Mouse (Mus musculus): ENCODE results near the gene Klhl12. TPM values are rescaled to one million over a fixed set of nuclear protein-coding genes. Genes with fewer than 3 reads are reported as not detected.
"Not testable (repeated sequence)": the region's sequence is repeated elsewhere in the genome, so short reads cannot be mapped to it uniquely, and the experiment has no call there.

The Klhl12 gene
- total RNA-seq, 2 experiments from 2014 or later, result 43.5 to 44.4 TPM

DNA sequence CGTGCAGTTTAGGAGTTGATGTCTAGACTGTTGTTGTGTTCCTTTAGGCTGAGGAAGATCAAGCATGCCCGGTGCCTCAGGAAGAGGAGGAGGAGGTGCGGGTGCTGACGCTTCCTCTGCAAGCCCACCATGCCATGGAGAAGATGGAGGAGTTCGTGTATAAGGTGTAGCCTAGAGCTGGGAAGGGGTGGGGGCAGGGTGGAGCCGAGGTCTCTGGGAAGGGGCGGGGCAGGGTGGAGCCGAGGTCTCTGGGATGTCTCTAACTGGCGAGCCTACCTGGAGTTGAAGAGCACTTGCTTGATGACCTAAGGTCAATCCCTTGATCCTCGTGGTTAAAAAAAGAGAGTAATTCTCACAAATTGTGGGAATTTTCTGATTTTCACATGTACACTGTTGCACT, 31.4 kb upstream of the Klhl12 start:
- TF ChIP-seq CTCF (conservative IDR thresholded peaks at IDR 0.05), result no peak
- no peak for DNase-seq (ENCODE audit: low spot score in 2 of 2)

DNA sequence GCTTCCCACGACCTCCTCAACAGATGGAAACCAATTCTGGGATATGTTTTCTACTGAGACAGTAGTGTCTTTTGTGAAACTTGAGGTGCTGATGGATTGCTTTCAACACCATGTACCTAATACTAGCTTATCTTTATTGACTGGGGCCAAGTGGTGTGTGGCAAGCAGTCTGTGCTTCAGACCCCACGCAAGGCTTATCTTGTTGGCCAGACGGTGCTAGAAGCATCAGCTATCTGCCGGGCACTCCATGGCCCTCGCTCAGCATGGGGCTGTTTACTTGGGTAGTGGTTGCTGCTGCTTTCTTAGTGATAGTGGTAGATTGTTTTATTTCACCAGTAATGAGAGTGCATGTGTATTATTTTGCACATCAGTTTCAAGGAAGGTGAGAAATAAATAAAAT, 29.0 kb upstream of the Klhl12 start:
- no peak overlapping the region for H3K27ac ChIP-seq
- no peak for TF ChIP-seq CTCF (conservative IDR thresholded peaks at IDR 0.05)
- no peak for DNase-seq (ENCODE audit: low spot score in 2 of 2)
- no peak overlapping the region for H3K4me3 ChIP-seq

More for the DNA sequence above, 31.4 kb upstream of the Klhl12 start:
- Histone ChIP-seq H3K27ac (no peak overlapping the region), H3K4me3 (no peak overlapping the region)

DNA sequence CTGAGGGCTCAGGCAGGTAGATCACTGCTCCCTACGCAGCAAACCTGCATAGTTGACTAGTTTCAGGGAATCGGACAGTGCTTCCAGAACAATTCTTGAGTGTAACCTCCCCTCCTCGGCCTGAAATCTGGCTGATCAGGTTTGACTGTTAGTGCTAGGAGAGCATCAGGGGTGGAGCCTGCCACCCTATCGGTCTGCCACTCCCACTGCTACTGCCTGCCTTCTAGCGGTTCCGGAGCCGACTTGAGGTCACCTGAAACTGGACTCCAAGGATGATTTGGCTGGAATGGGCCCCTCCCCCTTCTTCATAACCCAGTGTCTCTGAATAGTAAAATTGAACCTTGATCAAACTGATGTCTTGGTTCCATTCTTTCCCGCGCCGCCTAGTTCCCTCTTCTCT, 22.3 kb upstream of the Klhl12 start:
- Histone ChIP-seq H3K4me3 (no peak overlapping the region), H3K27ac (no peak overlapping the region)
- no peak for DNase-seq (ENCODE audit: low spot score in 2 of 2)
- TF ChIP-seq CTCF (conservative IDR thresholded peaks at IDR 0.05), result no peak

DNA sequence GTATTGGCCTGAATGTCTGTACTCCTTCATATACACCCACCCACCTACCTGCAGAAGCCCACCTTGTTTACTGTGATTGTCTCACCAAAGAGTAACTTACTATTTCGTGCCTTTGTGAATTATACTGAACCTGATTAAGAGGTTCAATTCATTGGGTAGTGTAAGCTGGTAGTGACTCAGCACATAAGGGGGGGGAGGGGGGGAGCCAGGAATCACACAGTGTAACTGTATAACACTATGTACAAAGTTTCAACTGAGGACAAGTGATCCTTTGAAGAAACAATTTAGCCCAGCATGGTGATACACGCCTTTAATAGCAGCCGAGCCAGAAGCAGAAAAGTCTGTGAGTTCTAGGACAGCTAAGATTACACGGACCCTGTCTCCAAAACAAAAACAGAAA, 21.9 kb upstream of the Klhl12 start:
- Histone ChIP-seq H3K4me3 (no peak overlapping the region), H3K27ac (no peak overlapping the region)
- TF ChIP-seq CTCF (conservative IDR thresholded peaks at IDR 0.05), result no peak
- no peak for DNase-seq (ENCODE audit: low spot score in 2 of 2)

DNA sequence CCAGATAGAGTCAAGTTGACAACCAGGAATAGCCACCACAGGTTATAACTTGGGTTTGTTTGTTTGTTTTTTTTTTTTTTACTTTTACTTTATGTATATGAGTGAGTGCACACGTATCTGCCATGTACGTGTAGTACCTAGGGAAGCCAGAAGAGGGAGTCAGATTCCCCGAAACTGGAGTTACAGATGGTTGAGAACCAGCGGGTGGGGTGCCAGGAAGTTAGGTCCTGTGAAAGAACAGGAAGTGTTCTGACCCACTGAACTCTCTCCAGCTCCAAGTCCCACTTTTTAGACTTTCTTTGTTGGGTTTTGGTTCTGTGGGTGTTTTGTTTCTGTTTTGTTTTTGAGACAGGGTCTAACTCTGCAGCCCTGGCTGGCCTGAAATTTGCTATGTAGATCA, 19.9 kb upstream of the Klhl12 start:
- Histone ChIP-seq H3K4me3 (no peak overlapping the region), H3K27ac (no peak overlapping the region)
- peak; percentile 62 for TF ChIP-seq CTCF (conservative IDR thresholded peaks at IDR 0.05)
- DNase-seq (ENCODE audit: low spot score in 2 of 2), result no peak

DNA sequence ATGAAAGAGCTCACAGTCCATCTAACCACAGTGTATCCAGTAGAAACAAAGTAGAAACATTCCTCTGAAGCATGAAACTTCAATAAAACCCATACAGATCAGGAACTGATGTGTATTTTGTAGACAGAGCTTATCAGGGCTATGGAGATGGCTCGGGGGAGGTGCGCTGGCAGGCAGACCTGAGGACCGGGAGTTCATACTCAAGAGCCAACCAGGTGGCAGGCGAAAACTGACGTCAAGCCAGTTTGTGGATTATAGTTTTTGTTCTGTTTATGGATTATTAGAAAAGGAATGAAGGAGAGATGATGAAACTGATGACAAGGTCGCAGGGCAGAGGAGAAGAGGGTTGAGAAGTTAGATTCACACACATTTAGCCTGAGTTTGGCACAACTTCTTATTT, 14.9 kb upstream of the Klhl12 start:
- DNase-seq (ENCODE audit: low spot score in 2 of 2), result no peak
- TF ChIP-seq CTCF (conservative IDR thresholded peaks at IDR 0.05), result no peak
- H3K27ac ChIP-seq, result no peak overlapping the region
- H3K4me3 ChIP-seq, result no peak overlapping the region

DNA sequence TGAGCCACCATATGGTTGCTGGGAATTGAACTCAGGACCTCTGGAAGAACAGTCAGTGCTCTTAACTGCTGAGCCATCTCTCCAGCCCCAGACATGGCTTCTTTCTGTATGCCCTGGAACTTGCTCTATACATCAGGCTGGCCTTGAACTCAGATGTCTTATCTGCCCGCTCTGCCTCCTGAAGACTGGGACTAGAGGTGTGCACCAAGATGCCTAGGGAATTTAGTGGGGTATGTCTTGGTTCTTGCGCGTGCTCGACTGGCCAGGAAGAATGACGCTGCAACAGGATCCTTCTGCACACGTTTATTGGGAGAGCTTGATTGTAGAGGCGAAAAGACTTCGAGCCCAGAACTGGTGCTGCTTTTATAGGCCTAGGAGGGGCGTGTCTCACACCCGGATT, 13.6 kb upstream of the Klhl12 start:
- H3K4me3 ChIP-seq; DNase-seq (ENCODE audit: low spot score in 2 of 2); H3K27ac ChIP-seq: not testable (repeated sequence)

DNA sequence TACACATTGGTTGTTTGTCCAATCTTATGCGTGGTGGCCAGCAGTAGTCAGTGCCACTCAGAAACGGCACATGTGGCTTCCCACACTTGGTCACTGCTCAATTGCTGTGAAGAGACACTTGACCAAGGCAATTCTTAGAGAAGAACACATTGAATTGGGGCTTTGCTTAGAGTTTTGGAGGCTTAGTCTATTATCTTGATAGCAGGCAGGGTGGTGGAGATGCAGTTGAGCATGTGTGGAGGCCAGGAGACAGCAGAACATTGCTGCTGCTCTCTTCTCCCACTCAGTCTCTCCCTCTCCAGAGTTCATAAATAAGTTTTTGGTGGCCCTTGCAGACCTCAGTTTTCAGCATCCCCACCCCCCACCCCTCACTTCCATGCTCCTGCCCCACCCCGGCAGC, 12.9 kb upstream of the Klhl12 start:
- TF ChIP-seq CTCF (conservative IDR thresholded peaks at IDR 0.05), result no peak
- Histone ChIP-seq H3K27ac (no peak overlapping the region), H3K4me3 (no peak overlapping the region)
- DNase-seq (ENCODE audit: low spot score in 2 of 2), result no peak

DNA sequence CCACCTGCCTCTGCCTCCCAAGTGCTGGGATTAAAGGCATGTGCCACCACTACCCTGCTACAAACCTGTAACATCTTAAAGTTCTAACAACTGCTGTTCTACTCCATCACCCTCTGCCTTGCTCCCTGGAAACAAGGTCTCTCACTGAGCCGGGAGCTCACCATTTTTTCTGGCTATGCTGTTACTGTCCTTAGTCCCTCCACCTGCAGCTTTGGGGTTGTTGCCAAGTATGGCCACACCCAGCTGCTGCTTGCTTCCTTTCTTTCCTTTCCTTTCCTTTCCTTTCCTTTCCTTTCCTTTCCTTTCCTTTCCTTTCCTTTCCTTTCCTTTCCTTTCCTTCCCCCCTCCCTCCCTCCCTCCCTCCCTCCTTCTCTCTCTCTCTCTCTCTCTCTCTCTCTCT, 12.0 kb upstream of the Klhl12 start:
- H3K27ac ChIP-seq; H3K4me3 ChIP-seq; DNase-seq (ENCODE audit: low spot score in 2 of 2): not testable (repeated sequence)

DNA sequence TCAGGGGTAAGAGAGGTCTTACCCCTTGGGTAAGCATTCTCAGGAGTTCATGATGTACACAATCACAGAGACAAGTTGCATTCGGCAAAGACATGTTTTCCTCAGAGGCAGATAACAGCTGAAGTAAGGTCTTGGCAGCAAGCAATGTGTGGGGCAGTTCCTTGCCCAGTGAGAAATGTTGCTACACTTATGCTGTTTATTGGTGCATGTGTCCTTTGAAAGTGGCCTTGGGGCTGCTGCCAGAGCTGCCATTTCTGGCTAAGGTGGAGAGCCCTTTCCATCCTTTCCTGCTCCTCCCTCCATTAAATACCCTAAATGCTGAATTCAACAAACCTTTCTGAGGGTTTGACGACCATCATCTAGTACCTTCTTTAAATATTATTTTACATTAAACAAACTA, 9.9 kb upstream of the Klhl12 start:
- no peak for DNase-seq (ENCODE audit: low spot score in 2 of 2)
- Histone ChIP-seq H3K4me3 (no peak overlapping the region), H3K27ac (no peak overlapping the region)
- no peak for TF ChIP-seq CTCF (conservative IDR thresholded peaks at IDR 0.05)

DNA sequence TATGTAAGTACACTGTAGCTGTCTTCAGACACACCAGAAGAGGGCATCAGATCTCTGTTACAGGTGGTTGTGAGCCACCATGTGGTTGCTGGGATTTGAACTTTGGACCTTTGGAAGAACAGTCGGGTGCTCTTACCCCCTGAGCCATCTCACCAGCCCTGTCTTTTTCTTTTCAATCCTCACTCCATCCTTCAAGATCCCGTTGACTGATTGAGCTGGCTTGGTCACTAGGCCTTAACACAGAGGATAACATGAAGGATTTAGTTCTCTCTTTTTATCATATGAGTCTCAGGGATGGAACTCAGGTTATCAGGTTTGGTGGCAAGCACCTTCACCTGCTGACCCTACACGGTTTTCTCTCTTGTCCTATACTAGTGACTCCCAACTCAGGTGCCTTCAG, 6.8 kb upstream of the Klhl12 start:
- not testable (repeated sequence) for DNase-seq (ENCODE audit: low spot score in 2 of 2); H3K4me3 ChIP-seq; H3K27ac ChIP-seq

DNA sequence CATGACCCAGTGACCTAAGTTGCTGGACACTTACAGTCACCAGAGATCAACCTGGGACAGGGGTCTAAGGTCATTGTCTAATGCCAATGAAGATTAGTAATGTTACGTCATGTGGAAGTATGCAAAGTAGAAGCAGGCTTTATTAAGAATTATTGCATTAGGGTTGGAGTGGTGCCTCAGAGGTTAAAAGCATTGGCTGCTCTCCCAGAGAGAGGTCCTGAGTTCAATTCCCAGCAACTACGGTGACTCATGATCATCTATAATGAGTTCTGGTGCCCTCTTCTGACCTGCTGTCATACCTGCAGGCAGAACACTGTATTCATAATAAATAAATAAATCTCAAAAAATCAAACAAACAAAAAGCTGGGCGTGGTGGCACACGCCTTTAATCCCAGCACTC, 5.1 kb upstream of the Klhl12 start:
- H3K27ac ChIP-seq, result no peak overlapping the region
- peak; percentile 37 for TF ChIP-seq CTCF (conservative IDR thresholded peaks at IDR 0.05)
- H3K4me3 ChIP-seq, result no peak overlapping the region
- DNase-seq (ENCODE audit: low spot score in 2 of 2), result no peak

DNA sequence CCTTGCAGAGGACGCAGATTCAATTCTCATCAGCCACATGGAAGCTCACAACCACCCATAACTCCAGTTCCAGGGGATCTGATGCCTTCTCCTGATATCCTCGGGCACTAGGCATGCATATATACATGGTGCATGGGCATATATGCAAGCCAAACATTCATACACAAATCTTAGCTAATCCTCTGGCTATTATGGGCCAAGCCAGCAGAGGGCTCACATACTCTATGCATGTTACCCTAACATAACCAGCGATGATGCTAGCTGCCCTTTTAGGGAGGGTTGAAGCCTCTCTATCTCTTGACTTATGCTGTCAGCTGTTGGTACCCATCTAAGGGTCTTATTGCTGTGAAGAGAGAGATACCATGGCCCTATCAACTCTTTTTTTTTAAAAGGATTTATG, 4.3 kb upstream of the Klhl12 start:
- Histone ChIP-seq H3K4me3 (no peak overlapping the region), H3K27ac (no peak overlapping the region)
- TF ChIP-seq CTCF (conservative IDR thresholded peaks at IDR 0.05), result peak; percentile 80
- peak; percentile 32 to 53 for DNase-seq (ENCODE audit: low spot score in 2 of 2)

DNA sequence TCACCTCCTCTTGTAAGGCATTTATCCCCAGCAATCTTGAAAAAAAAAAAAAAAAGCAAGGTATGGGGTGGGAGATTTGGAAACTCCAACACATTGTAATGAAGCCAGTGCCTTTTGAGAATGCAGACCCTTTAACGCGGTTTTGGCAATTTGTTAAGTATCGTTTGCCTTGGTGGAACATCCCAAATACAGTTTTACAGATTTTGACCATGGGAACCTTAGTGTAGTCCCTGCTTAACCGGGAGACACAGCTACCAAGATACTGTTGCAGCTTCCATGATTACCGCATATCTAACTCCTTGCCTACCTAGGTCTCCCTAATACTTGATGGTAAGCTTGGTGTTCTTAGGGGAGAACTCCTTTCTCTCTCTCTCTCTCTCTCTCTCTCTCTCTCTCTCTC, 729 bp downstream of the Klhl12 start:
- TF ChIP-seq CTCF (conservative IDR thresholded peaks at IDR 0.05), result no peak
- Histone ChIP-seq H3K27ac (0 out of 2 replicates have a peak overlapping the region, but pooled peaks have one; percentile 90), H3K4me3 (peak overlapping the region; percentile 82)
- DNase-seq (ENCODE audit: low spot score in 2 of 2), result no peak

DNA sequence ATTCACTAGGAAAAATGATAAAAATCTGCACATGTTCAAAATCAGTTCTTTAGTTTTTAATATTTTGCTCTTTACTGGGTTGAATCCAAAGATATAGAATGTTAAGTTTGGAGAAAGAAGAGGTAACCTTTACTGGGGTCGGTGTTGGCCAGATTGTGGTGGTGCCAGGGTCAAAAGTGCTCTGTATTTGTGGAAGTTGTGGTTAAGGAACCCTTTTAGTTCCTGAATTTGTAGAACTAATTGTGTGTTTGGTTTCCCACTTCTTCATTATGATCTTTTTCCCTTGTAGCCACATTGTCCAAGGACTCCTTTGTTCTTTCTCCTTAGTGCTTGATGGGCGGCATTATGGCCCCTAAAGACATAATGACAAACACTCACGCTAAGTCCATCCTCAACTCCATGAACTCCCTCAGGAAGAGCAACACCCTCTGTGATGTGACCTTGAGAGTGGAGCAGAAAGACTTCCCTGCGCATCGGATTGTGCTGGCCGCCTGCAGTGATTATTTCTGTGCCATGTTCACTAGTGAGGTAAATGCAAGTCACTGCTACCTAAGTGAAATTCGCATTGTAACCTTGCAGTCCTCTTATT, 2.9 kb downstream of the Klhl12 start:
- no peak for TF ChIP-seq CTCF (conservative IDR thresholded peaks at IDR 0.05)
- DNase-seq (ENCODE audit: low spot score in 2 of 2), result no peak
- no peak overlapping the region for H3K4me3 ChIP-seq
- H3K27ac ChIP-seq, result no peak overlapping the region

All from layer of hippocampus, adult 2 months (tissue).